Mouse (Mus musculus): ENCODE measurements around the gene Olfr691. TPM values are rescaled to one million over a fixed set of nuclear protein-coding genes. Genes with fewer than 3 reads are reported as not detected.
"Not testable (repeated sequence)": the region's sequence is repeated elsewhere in the genome, so short reads cannot be mapped to it uniquely, and the experiment has no call there.

Olfr691 gene
- polyA plus RNA-seq, 2 experiments, result not detected

- H3K27ac ChIP-seq, result no peak overlapping the region
- H3K4me3 ChIP-seq (ENCODE audit: insufficient read depth in 1 of 2, low read depth in 2 of 2, low read length in 2 of 2), result no peak overlapping the region
- H3K9me3 ChIP-seq (ENCODE audit: control insufficient read depth, low read length), result no peaks in the 10 kb centered on the region
- H3K4me2 ChIP-seq (ENCODE audit: low read depth), result no peak overlapping the region
- DNase-seq (ENCODE audit: low read depth in 3 of 3, low spot score in 3 of 3) (no peak), ATAC-seq (ENCODE audit: insufficient read depth) (no peak)
- WGBS (ENCODE audit: insufficient replicate concordance), result 66% methylated on average over 5 of the region's 5 CpGs
- H3K9ac ChIP-seq (replicated peaks), result no peak overlapping the region
- no peak for TF ChIP-seq EP300 (IDR thresholded peaks at IDR 0.05; ENCODE audit: low read depth)
- TF ChIP-seq CTCF (IDR thresholded peaks at IDR 0.05; ENCODE audit: low read depth), result no peak
- H3K4me1 ChIP-seq (replicated peaks; ENCODE audit: control insufficient read depth in 2 of 2, insufficient read depth in 2 of 2, low read length in 1 of 2), result no peaks in the 10 kb centered on the region
- H3K36me3 ChIP-seq (replicated peaks; ENCODE audit: control insufficient read depth, insufficient read depth, low read depth), result no peaks in the 10 kb centered on the region
- H3K27me3 ChIP-seq (ENCODE audit: control insufficient read depth, insufficient read depth, low read length), result no peaks in the 10 kb centered on the region
Observed at GRCm38 (mm10) chr7:105367268-105367667, 25.2 kb upstream of the Olfr691 start.

GRCm38 (mm10) chr7:105361713-105362112 is 19.6 kb upstream of the Olfr691 start:
- no peak for TF ChIP-seq CTCF (IDR thresholded peaks at IDR 0.05; ENCODE audit: low read depth)
- TF ChIP-seq EP300 (IDR thresholded peaks at IDR 0.05; ENCODE audit: low read depth), result no peak
- no peak overlapping the region for H3K9ac ChIP-seq (replicated peaks)
- DNase-seq (ENCODE audit: low read depth in 3 of 3, low spot score in 3 of 3), result no peak
- H3K9me3 ChIP-seq (ENCODE audit: control insufficient read depth, low read length), result no peaks in the 10 kb centered on the region
- no peaks in the 10 kb centered on the region for H3K4me1 ChIP-seq (replicated peaks; ENCODE audit: control insufficient read depth in 2 of 2, insufficient read depth in 2 of 2, low read length in 1 of 2)
- H3K27ac ChIP-seq, result no peak overlapping the region
- 62% methylated on average over 2 of the region's 2 CpGs for WGBS (ENCODE audit: insufficient replicate concordance)
- no peak overlapping the region for H3K4me3 ChIP-seq (ENCODE audit: insufficient read depth in 1 of 2, low read depth in 2 of 2, low read length in 2 of 2)
- no peak for ATAC-seq (ENCODE audit: insufficient read depth)
- H3K36me3 ChIP-seq (replicated peaks; ENCODE audit: control insufficient read depth, insufficient read depth, low read depth), result no peaks in the 10 kb centered on the region
- no peak overlapping the region for H3K4me2 ChIP-seq (ENCODE audit: low read depth)
- H3K27me3 ChIP-seq (ENCODE audit: control insufficient read depth, insufficient read depth, low read length), result no peaks in the 10 kb centered on the region

- H3K9ac ChIP-seq (replicated peaks); DNase-seq (ENCODE audit: low read depth in 3 of 3, low spot score in 3 of 3); H3K4me3 ChIP-seq (ENCODE audit: insufficient read depth in 1 of 2, low read depth in 2 of 2, low read length in 2 of 2); H3K27me3 ChIP-seq (ENCODE audit: control insufficient read depth, insufficient read depth, low read length); H3K4me2 ChIP-seq (ENCODE audit: low read depth); H3K4me1 ChIP-seq (replicated peaks; ENCODE audit: control insufficient read depth in 2 of 2, insufficient read depth in 2 of 2, low read length in 1 of 2); H3K36me3 ChIP-seq (replicated peaks; ENCODE audit: control insufficient read depth, insufficient read depth, low read depth); H3K9me3 ChIP-seq (ENCODE audit: control insufficient read depth, low read length); H3K27ac ChIP-seq: not testable (repeated sequence)
- WGBS (ENCODE audit: insufficient replicate concordance), result 81% methylated on average over 1 of the region's 2 CpGs
- peak; percentile 82 for ATAC-seq (ENCODE audit: insufficient read depth)
Observed at GRCm38 (mm10) chr7:105356487-105356886, 14.4 kb upstream of the Olfr691 start.

GRCm38 (mm10) chr7:105356064-105356463 is 14.0 kb upstream of the Olfr691 start:
- H3K4me3 ChIP-seq (ENCODE audit: insufficient read depth in 1 of 2, low read depth in 2 of 2, low read length in 2 of 2), result not testable (repeated sequence)
- ATAC-seq (ENCODE audit: insufficient read depth), result peak; percentile 57
- no CpG with 5 or more reads among the region's 5 CpGs for WGBS (ENCODE audit: insufficient replicate concordance)

GRCm38 (mm10) chr7:105342752-105343151 is 682 bp upstream of the Olfr691 start:
- no peaks in the 10 kb centered on the region for H3K36me3 ChIP-seq (replicated peaks; ENCODE audit: control insufficient read depth, insufficient read depth, low read depth)
- H3K27ac ChIP-seq, result no peak overlapping the region
- no peaks in the 10 kb centered on the region for H3K27me3 ChIP-seq (ENCODE audit: control insufficient read depth, insufficient read depth, low read length)
- DNase-seq (ENCODE audit: low read depth in 3 of 3, low spot score in 3 of 3) (no peak), ATAC-seq (ENCODE audit: insufficient read depth) (no peak)
- no peaks in the 10 kb centered on the region for H3K4me1 ChIP-seq (replicated peaks; ENCODE audit: control insufficient read depth in 2 of 2, insufficient read depth in 2 of 2, low read length in 1 of 2)
- no peak overlapping the region for H3K9ac ChIP-seq (replicated peaks)
- no peak overlapping the region for H3K4me2 ChIP-seq (ENCODE audit: low read depth)
- H3K9me3 ChIP-seq (ENCODE audit: control insufficient read depth, low read length), result no peaks in the 10 kb centered on the region
- no peak for TF ChIP-seq CTCF (IDR thresholded peaks at IDR 0.05; ENCODE audit: low read depth)
- no peak for TF ChIP-seq EP300 (IDR thresholded peaks at IDR 0.05; ENCODE audit: low read depth)
- 56% methylated on average over 2 of the region's 2 CpGs for WGBS (ENCODE audit: insufficient replicate concordance)
- H3K4me3 ChIP-seq (ENCODE audit: insufficient read depth in 1 of 2, low read depth in 2 of 2, low read length in 2 of 2), result no peak overlapping the region

More at GRCm38 (mm10) chr7:105356064-105356463, 14.0 kb upstream of the Olfr691 start:
- not testable (repeated sequence) for DNase-seq (ENCODE audit: low read depth in 3 of 3, low spot score in 3 of 3); H3K36me3 ChIP-seq (replicated peaks; ENCODE audit: control insufficient read depth, insufficient read depth, low read depth); H3K27ac ChIP-seq; H3K27me3 ChIP-seq (ENCODE audit: control insufficient read depth, insufficient read depth, low read length); H3K9ac ChIP-seq (replicated peaks); H3K4me2 ChIP-seq (ENCODE audit: low read depth); H3K9me3 ChIP-seq (ENCODE audit: control insufficient read depth, low read length); H3K4me1 ChIP-seq (replicated peaks; ENCODE audit: control insufficient read depth in 2 of 2, insufficient read depth in 2 of 2, low read length in 1 of 2)

- Histone ChIP-seq H3K27me3 (ENCODE audit: control insufficient read depth, insufficient read depth, low read length) (no peaks in the 10 kb centered on the region), H3K9ac (replicated peaks) (no peak within 1 kb of the TSS), H3K4me2 (ENCODE audit: low read depth) (no peak within 1 kb of the TSS), H3K4me1 (replicated peaks; ENCODE audit: control insufficient read depth in 2 of 2, insufficient read depth in 2 of 2, low read length in 1 of 2) (no peaks in the 10 kb centered on the region), H3K36me3 (replicated peaks; ENCODE audit: control insufficient read depth, insufficient read depth, low read depth) (no peaks in the 10 kb centered on the region), H3K27ac (no peak within 1 kb of the TSS), H3K4me3 (ENCODE audit: insufficient read depth in 1 of 2, low read depth in 2 of 2, low read length in 2 of 2) (no peak within 1 kb of the TSS), H3K9me3 (ENCODE audit: control insufficient read depth, low read length) (no peaks in the 10 kb centered on the region)
- no peak for ATAC-seq (ENCODE audit: insufficient read depth)
- DNase-seq (ENCODE audit: low read depth in 3 of 3, low spot score in 3 of 3), result no peak
- no peak for TF ChIP-seq CTCF (IDR thresholded peaks at IDR 0.05; ENCODE audit: low read depth)
- WGBS (ENCODE audit: insufficient replicate concordance), result 64% methylated on average over 1 of the region's 1 CpGs
Observed at GRCm38 (mm10) chr7:105334004-105334403, 8.1 kb downstream of the Olfr691 start, which contains the start of gene Olfr690. Gene Olfr690 (minus strand): TSS chr7:105334104.

All from liver, embryonic 14.5 days (tissue).